In the genomic region with DNA sequence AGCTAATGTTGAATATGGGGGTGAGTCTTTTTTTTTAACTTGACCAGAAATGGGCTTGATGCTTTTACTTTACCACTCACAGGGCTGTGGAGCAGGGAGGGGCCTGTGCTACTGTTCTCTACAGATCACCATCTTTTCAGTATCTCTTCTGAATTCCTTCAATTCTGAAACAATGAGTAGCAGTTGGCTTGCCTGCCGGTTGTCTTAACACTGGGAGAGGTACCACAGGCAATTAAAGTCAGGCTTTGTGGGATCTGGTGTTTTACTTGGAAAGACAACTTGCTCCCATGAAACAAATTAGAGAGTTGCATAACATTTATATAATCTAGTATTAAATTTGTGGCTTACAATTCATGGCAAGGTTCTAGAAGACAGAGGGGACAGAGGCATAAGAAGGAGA, we compare ENCODE assay signal across 19 mouse cellular contexts.
"Had no signal": no experiment of that assay in that cellular context is flagged by ENCODE, and none has a peak within 500 bp of the region (broad histone marks: within the 10 kb centered on the region; RNA-seq: fewer than 3 reads in every experiment).

No protein-coding gene starts in this region.

- H3K27me3 ChIP-seq: midbrain, embryonic 12.5 days; neural tube, embryonic 13.5 days; neural tube, embryonic 15.5 days had no signal

- H3K4me3 ChIP-seq: midbrain, embryonic 10.5 days; midbrain, embryonic 12.5 days; myocyte; neural tube, embryonic 13.5 days; neural tube, embryonic 15.5 days had no signal

- H3K4me1 ChIP-seq: midbrain, embryonic 10.5 days; midbrain, embryonic 12.5 days had no signal

- H3K9me3 ChIP-seq: midbrain, embryonic 10.5 days; midbrain, embryonic 12.5 days; neural tube, embryonic 13.5 days; neural tube, embryonic 15.5 days had no signal

- ATAC-seq: midbrain, embryonic 16.5 days had no signal

- H3K36me3 ChIP-seq: midbrain, embryonic 12.5 days had no signal

- DNase-seq: lung, adult 18-20 months; lung, embryonic 14.5 days; lung, postnatal 10 days; lung, postnatal 4 days; midbrain, embryonic 14.5 days; retina, postnatal 1 day; right cerebral cortex, adult 18-20 months; right cerebral cortex, postnatal 25 days; right cerebral cortex, postnatal 4 days; spleen, adult 18-20 months; thymus, adult 18-20 months; thymus, postnatal 14 days; thymus, postnatal 36 days had no signal

- H3K4me2 ChIP-seq: lung, embryonic 14.5 days; midbrain, embryonic 12.5 days; neural tube, embryonic 13.5 days; neural tube, embryonic 15.5 days had no signal

- H3K9ac ChIP-seq: lung, embryonic 14.5 days; midbrain, embryonic 12.5 days; neural tube, embryonic 13.5 days; neural tube, embryonic 15.5 days had no signal

- H3K27ac ChIP-seq: midbrain, embryonic 10.5 days; midbrain, embryonic 12.5 days; neural tube, embryonic 15.5 days had no signal
